Mouse (Mus musculus): Measurements from ENCODE around the gene Raly. TPM values are rescaled to one million over a fixed set of nuclear protein-coding genes. Genes with fewer than 3 reads are reported as not detected.

Gene Raly
- 10 to 100 TPM; 81.3 to 93.0 (median 90.0) TPM for total RNA-seq (2022)

GRCm38 (mm10) chr2:154790656-154791483 is at the start of gene Raly, which contains the start of gene a:
TSS of gene Raly (plus strand) at chr2:154791096.
TSS of gene a (plus strand) at chr2:154791402.
- peak; percentile 95 for DNase-seq (ENCODE audit: low spot score)

- DNase-seq (ENCODE audit: low spot score), result no peak
Measured at GRCm38 (mm10) chr2:154742911-154743819, 47.7 kb upstream of the Raly start.

GRCm38 (mm10) chr2:154743915-154744314 is 47.0 kb upstream of the Raly start:
- no peak for DNase-seq (ENCODE audit: low spot score)

GRCm38 (mm10) chr2:154748383-154748782 is 42.5 kb upstream of the Raly start:
- no peak for DNase-seq (ENCODE audit: low spot score)

GRCm38 (mm10) chr2:154749046-154750036 is 41.6 kb upstream of the Raly start:
- no peak for DNase-seq (ENCODE audit: low spot score)

- peak; percentile 4 for DNase-seq (ENCODE audit: low spot score)
Measured at GRCm38 (mm10) chr2:154751924-154752323, 39.0 kb upstream of the Raly start.

- DNase-seq (ENCODE audit: low spot score), result no peak
Measured at GRCm38 (mm10) chr2:154754068-154754560, 36.8 kb upstream of the Raly start.

- DNase-seq (ENCODE audit: low spot score), result no peak
Measured at GRCm38 (mm10) chr2:154755791-154756190, 35.1 kb upstream of the Raly start.

GRCm38 (mm10) chr2:154757691-154758090 is 33.2 kb upstream of the Raly start:
- DNase-seq (ENCODE audit: low spot score), result no peak

- DNase-seq (ENCODE audit: low spot score), result no peak
Measured at GRCm38 (mm10) chr2:154758454-154758853, 32.4 kb upstream of the Raly start.

GRCm38 (mm10) chr2:154763226-154763625 is 27.7 kb upstream of the Raly start:
- DNase-seq (ENCODE audit: low spot score), result no peak

- no peak for DNase-seq (ENCODE audit: low spot score)
Measured at GRCm38 (mm10) chr2:154764828-154765497, 25.9 kb upstream of the Raly start.

GRCm38 (mm10) chr2:154765554-154766008 is 25.3 kb upstream of the Raly start:
- DNase-seq (ENCODE audit: low spot score), result peak; percentile 5

GRCm38 (mm10) chr2:154767051-154767450 is 23.8 kb upstream of the Raly start:
- DNase-seq (ENCODE audit: low spot score), result no peak

GRCm38 (mm10) chr2:154769930-154770329 is 21.0 kb upstream of the Raly start, which contains the start of gene Gm14214:
TSS of gene Gm14214 (minus strand) at chr2:154770030.
- no peak for DNase-seq (ENCODE audit: low spot score)

- DNase-seq (ENCODE audit: low spot score), result no peak
Measured at GRCm38 (mm10) chr2:154771604-154772003, 19.3 kb upstream of the Raly start.

- DNase-seq (ENCODE audit: low spot score), result no peak
Measured at GRCm38 (mm10) chr2:154774032-154774431, 16.9 kb upstream of the Raly start.

GRCm38 (mm10) chr2:154776496-154776895 is 14.4 kb upstream of the Raly start:
- no peak for DNase-seq (ENCODE audit: low spot score)

- no peak for DNase-seq (ENCODE audit: low spot score)
Measured at GRCm38 (mm10) chr2:154779648-154780047, 11.2 kb upstream of the Raly start.

GRCm38 (mm10) chr2:154782361-154782760 is 8.5 kb upstream of the Raly start:
- DNase-seq (ENCODE audit: low spot score), result no peak

All from heart, adult 8-10 months (tissue).